Mouse (Mus musculus): ENCODE data around the gene Qprt. TPM values are rescaled to one million over a fixed set of nuclear protein-coding genes. Genes with fewer than 3 reads are reported as not detected.

The Qprt gene
- total RNA-seq, 1 experiment = 5.6 TPM

GRCm38 (mm10) chr7:127142214-127142613 is 20.2 kb upstream of the Qprt start:
- TF ChIP-seq HCFC1 (IDR thresholded peaks at IDR 0.05; ENCODE audit: borderline replicate concordance, insufficient read depth, low read length) = no peak
- TF ChIP-seq ZNF384 (IDR thresholded peaks at IDR 0.05; ENCODE audit: low read depth, low read length) = no peak
- no peak for TF ChIP-seq CHD2 (IDR thresholded peaks at IDR 0.05; ENCODE audit: low read depth, low read length)
- TF ChIP-seq MAFK (IDR thresholded peaks at IDR 0.05; ENCODE audit: insufficient read depth, low read depth, low read length) = no peak
- no peak for TF ChIP-seq ZC3H11A (IDR thresholded peaks at IDR 0.05; ENCODE audit: borderline replicate concordance, low read depth, low read length)
- in situ Hi-C loops (cut with MboI; ENCODE audit: low sequenced_read_pairs in 2 of 2, unreplicated experiment in 2 of 2) = no loop called here
- DNase-seq (ENCODE audit: low read depth, low spot score) = no peak
- Histone ChIP-seq H3K27ac (ENCODE audit: insufficient read depth, low read depth, low read length, poor library complexity, severe bottlenecking) (no peak overlapping the region), H3K4me3 (ENCODE audit: insufficient read depth in 1 of 2, low read depth in 1 of 2, low read length in 2 of 2, poor library complexity in 1 of 2, severe bottlenecking in 1 of 2) (no peak overlapping the region), H3K9me3 (ENCODE audit: control insufficient read depth, insufficient read depth, low read depth, low read length) (no peaks in the 10 kb centered on the region), H3K36me3 (ENCODE audit: control insufficient read depth, insufficient read depth, low read length, poor library complexity, severe bottlenecking) (no peaks in the 10 kb centered on the region), H3K4me1 (ENCODE audit: control insufficient read depth in 2 of 2, insufficient read depth in 2 of 2, low read length in 2 of 2, poor library complexity in 1 of 2) (peaks cover 6 to 31% of the 10 kb centered on the region in 2 experiments), H3K9ac (ENCODE audit: insufficient read depth, low read depth, low read length, poor library complexity, severe bottlenecking) (no peak overlapping the region)

- H3K36me3 ChIP-seq (ENCODE audit: control insufficient read depth, insufficient read depth, low read length, poor library complexity, severe bottlenecking) = no peaks in the 10 kb centered on the region
- TF ChIP-seq ZNF384 (IDR thresholded peaks at IDR 0.05; ENCODE audit: low read depth, low read length) = no peak
- TF ChIP-seq CHD2 (IDR thresholded peaks at IDR 0.05; ENCODE audit: low read depth, low read length) = no peak
- TF ChIP-seq ZC3H11A (IDR thresholded peaks at IDR 0.05; ENCODE audit: borderline replicate concordance, low read depth, low read length) = no peak
- TF ChIP-seq MAFK (IDR thresholded peaks at IDR 0.05; ENCODE audit: insufficient read depth, low read depth, low read length) = no peak
- TF ChIP-seq HCFC1 (IDR thresholded peaks at IDR 0.05; ENCODE audit: borderline replicate concordance, insufficient read depth, low read length) = no peak
- peaks cover 5 to 29% of the 10 kb centered on the region in 2 experiments for H3K4me1 ChIP-seq (ENCODE audit: control insufficient read depth in 2 of 2, insufficient read depth in 2 of 2, low read length in 2 of 2, poor library complexity in 1 of 2)
- in situ Hi-C loops (cut with MboI; ENCODE audit: low sequenced_read_pairs in 2 of 2, unreplicated experiment in 2 of 2) = no loop called here
- H3K27ac ChIP-seq (ENCODE audit: insufficient read depth, low read depth, low read length, poor library complexity, severe bottlenecking) = peak overlapping the region; percentile 54; the same call in 1 of the 2 replicates
- DNase-seq (ENCODE audit: low read depth, low spot score) = no peak
- no peak overlapping the region for H3K9ac ChIP-seq (ENCODE audit: insufficient read depth, low read depth, low read length, poor library complexity, severe bottlenecking)
- no peak overlapping the region for H3K4me3 ChIP-seq (ENCODE audit: insufficient read depth in 1 of 2, low read depth in 1 of 2, low read length in 2 of 2, poor library complexity in 1 of 2, severe bottlenecking in 1 of 2)
- H3K9me3 ChIP-seq (ENCODE audit: control insufficient read depth, insufficient read depth, low read depth, low read length) = no peaks in the 10 kb centered on the region
Measured at GRCm38 (mm10) chr7:127140623-127141404, 18.8 kb upstream of the Qprt start.

- in situ Hi-C loops (cut with MboI; ENCODE audit: low sequenced_read_pairs in 2 of 2, unreplicated experiment in 2 of 2) = no loop called here
- no peaks in the 10 kb centered on the region for H3K36me3 ChIP-seq (ENCODE audit: control insufficient read depth, insufficient read depth, low read length, poor library complexity, severe bottlenecking)
- no peak for TF ChIP-seq ZC3H11A (IDR thresholded peaks at IDR 0.05; ENCODE audit: borderline replicate concordance, low read depth, low read length)
- TF ChIP-seq HCFC1 (IDR thresholded peaks at IDR 0.05; ENCODE audit: borderline replicate concordance, insufficient read depth, low read length) = no peak
- TF ChIP-seq MAFK (IDR thresholded peaks at IDR 0.05; ENCODE audit: insufficient read depth, low read depth, low read length) = no peak
- no peak for TF ChIP-seq CHD2 (IDR thresholded peaks at IDR 0.05; ENCODE audit: low read depth, low read length)
- no peak for TF ChIP-seq ZNF384 (IDR thresholded peaks at IDR 0.05; ENCODE audit: low read depth, low read length)
- no peak overlapping the region for H3K9ac ChIP-seq (ENCODE audit: insufficient read depth, low read depth, low read length, poor library complexity, severe bottlenecking)
- H3K27ac ChIP-seq (ENCODE audit: insufficient read depth, low read depth, low read length, poor library complexity, severe bottlenecking) = peak overlapping the region; percentile 64; the same call in 1 of the 2 replicates
- peaks cover 3 to 34% of the 10 kb centered on the region in 2 experiments; a peak in 3 of 4 replicates for H3K4me1 ChIP-seq (ENCODE audit: control insufficient read depth in 2 of 2, insufficient read depth in 2 of 2, low read length in 2 of 2, poor library complexity in 1 of 2)
- no peaks in the 10 kb centered on the region for H3K9me3 ChIP-seq (ENCODE audit: control insufficient read depth, insufficient read depth, low read depth, low read length)
- no peak overlapping the region for H3K4me3 ChIP-seq (ENCODE audit: insufficient read depth in 1 of 2, low read depth in 1 of 2, low read length in 2 of 2, poor library complexity in 1 of 2, severe bottlenecking in 1 of 2)
- DNase-seq (ENCODE audit: low read depth, low spot score) = no peak
Measured at GRCm38 (mm10) chr7:127139562-127139961, 17.5 kb upstream of the Qprt start.

- in situ Hi-C loops (cut with MboI; ENCODE audit: low sequenced_read_pairs in 2 of 2, unreplicated experiment in 2 of 2) = no loop called here
Measured at GRCm38 (mm10) chr7:127139100-127139499, 17.1 kb upstream of the Qprt start.

More at GRCm38 (mm10) chr7:127139100-127139499, 17.1 kb upstream of the Qprt start:
- TF ChIP-seq ZC3H11A (IDR thresholded peaks at IDR 0.05; ENCODE audit: borderline replicate concordance, low read depth, low read length) (no peak), CHD2 (IDR thresholded peaks at IDR 0.05; ENCODE audit: low read depth, low read length) (no peak), ZNF384 (IDR thresholded peaks at IDR 0.05; ENCODE audit: low read depth, low read length) (no peak), MAFK (IDR thresholded peaks at IDR 0.05; ENCODE audit: insufficient read depth, low read depth, low read length) (no peak), HCFC1 (IDR thresholded peaks at IDR 0.05; ENCODE audit: borderline replicate concordance, insufficient read depth, low read length) (no peak)
- H3K9ac ChIP-seq (ENCODE audit: insufficient read depth, low read depth, low read length, poor library complexity, severe bottlenecking) = no peak overlapping the region
- H3K4me3 ChIP-seq (ENCODE audit: insufficient read depth in 1 of 2, low read depth in 1 of 2, low read length in 2 of 2, poor library complexity in 1 of 2, severe bottlenecking in 1 of 2) = no peak overlapping the region
- no peaks in the 10 kb centered on the region for H3K36me3 ChIP-seq (ENCODE audit: control insufficient read depth, insufficient read depth, low read length, poor library complexity, severe bottlenecking)
- no peak for DNase-seq (ENCODE audit: low read depth, low spot score)
- no peak overlapping the region for H3K27ac ChIP-seq (ENCODE audit: insufficient read depth, low read depth, low read length, poor library complexity, severe bottlenecking)
- H3K9me3 ChIP-seq (ENCODE audit: control insufficient read depth, insufficient read depth, low read depth, low read length) = no peaks in the 10 kb centered on the region
- peaks cover 3 to 34% of the 10 kb centered on the region in 2 experiments; a peak in 3 of 4 replicates for H3K4me1 ChIP-seq (ENCODE audit: control insufficient read depth in 2 of 2, insufficient read depth in 2 of 2, low read length in 2 of 2, poor library complexity in 1 of 2)

Data from ES-E14 (cell line).